Mouse (Mus musculus) hindbrain, embryonic 15.5 days (tissue): ENCODE results near the gene 9330161L09Rik. TPM values are rescaled to one million over a fixed set of nuclear protein-coding genes. Genes with fewer than 3 reads are reported as not detected.

Experiments
- ATAC-seq: fragments of 200-750 bp; cut with Nextera tagmentation; 2 replicates; pipeline ENCODE4 v1.8.0; 2017; ENCODE audit warnings: low read depth, moderate number of reproducible peaks, moderate TSS enrichment; ENCODE audit not compliant: low FRiP score
- H3K27ac ChIP-seq: fragments of 300-500 bp; sonication (generic); replicated peaks from 2 replicates; pipeline ENCODE4 v1.5.1; 2015; ENCODE audit warnings: mild to moderate bottlenecking, inconsistent platforms
- H3K27me3 ChIP-seq: fragments of 300-500 bp; sonication (generic); 2 replicates; pipeline ENCODE4 v1.6.1; 2015; ENCODE audit warnings: control low read depth, inconsistent platforms
- H3K36me3 ChIP-seq: fragments of 300-500 bp; sonication (generic); 2 replicates; pipeline ENCODE4 v1.6.1; 2015; ENCODE audit warnings: control low read depth, inconsistent platforms
- H3K4me1 ChIP-seq: fragments of 300-500 bp; sonication (generic); replicated peaks from 2 replicates; pipeline ENCODE4 v1.6.1; 2015; ENCODE audit warnings: control low read depth, inconsistent platforms
- H3K4me2 ChIP-seq: fragments of 300-500 bp; sonication (generic); 2 replicates; pipeline ENCODE4 v1.6.1; 2015; ENCODE audit warnings: moderate library complexity, mild to moderate bottlenecking, inconsistent platforms
- H3K4me3 ChIP-seq: fragments of 300-500 bp; sonication (generic); 2 replicates; pipeline ENCODE4 v1.5.1; 2015; ENCODE audit warnings: mild to moderate bottlenecking, inconsistent platforms
- H3K9ac ChIP-seq: fragments of 300-500 bp; sonication (generic); 2 replicates; pipeline ENCODE4 v1.6.1; 2015; ENCODE audit warnings: inconsistent platforms
- H3K9me3 ChIP-seq: fragments of 300-500 bp; sonication (generic); 2 replicates; pipeline ENCODE4 v1.6.1; 2016; ENCODE audit warnings: control low read depth, inconsistent platforms
- WGBS: fragments of 180-500 bp; shearing (Covaris S2); methylation state at CpG from one replicate; pipeline ENCODE4 v1.1.7; 2015; 5-methylcytosine and 5-hydroxymethylcytosine counted together
- polyA plus RNA-seq: library from polyadenylated mRNA; unstranded; fragments of >200 nt; fragmentation: Nextera tagmentation; extraction: Ambion mirVana; gene quantifications from 2 replicates; pipeline ENCODE4 v1.2.1, GENCODE M21; 2015

Gene 9330161L09Rik
- polyA plus RNA-seq, 1 experiment from 2014 or later, result 1.3 TPM

DNA sequence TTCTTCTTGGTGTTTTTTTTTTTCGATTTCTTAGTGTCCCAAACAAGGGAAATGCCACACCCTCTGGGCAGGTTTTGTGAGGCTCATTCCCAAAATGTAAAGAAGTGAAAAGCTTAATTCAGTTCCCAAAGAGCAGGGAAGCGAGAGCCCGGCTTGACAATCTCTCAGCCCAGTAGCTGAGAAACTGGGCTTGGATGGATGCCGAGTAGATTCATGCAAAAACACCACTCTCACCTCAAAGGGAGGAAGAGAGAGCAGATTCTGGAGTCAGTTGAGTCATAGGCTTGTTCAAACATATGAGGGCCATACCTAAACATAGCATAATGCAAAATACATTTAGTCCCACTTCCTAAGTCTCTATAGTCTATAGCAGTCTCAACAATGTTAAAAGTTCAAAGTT lies 27.4 kb downstream of the 9330161L09Rik start:
- H3K27ac ChIP-seq, result no peak overlapping the region
- H3K4me3 ChIP-seq, result no peak overlapping the region
- no peaks in the 10 kb centered on the region for H3K4me1 ChIP-seq
- no peak for ATAC-seq
- H3K9ac ChIP-seq, result no peak overlapping the region
- no peak overlapping the region for H3K4me2 ChIP-seq
- no peaks in the 10 kb centered on the region for H3K27me3 ChIP-seq
- WGBS, result 84% methylated on average over 4 of the region's 4 CpGs
- H3K36me3 ChIP-seq, result no peaks in the 10 kb centered on the region
- H3K9me3 ChIP-seq, result no peaks in the 10 kb centered on the region

DNA sequence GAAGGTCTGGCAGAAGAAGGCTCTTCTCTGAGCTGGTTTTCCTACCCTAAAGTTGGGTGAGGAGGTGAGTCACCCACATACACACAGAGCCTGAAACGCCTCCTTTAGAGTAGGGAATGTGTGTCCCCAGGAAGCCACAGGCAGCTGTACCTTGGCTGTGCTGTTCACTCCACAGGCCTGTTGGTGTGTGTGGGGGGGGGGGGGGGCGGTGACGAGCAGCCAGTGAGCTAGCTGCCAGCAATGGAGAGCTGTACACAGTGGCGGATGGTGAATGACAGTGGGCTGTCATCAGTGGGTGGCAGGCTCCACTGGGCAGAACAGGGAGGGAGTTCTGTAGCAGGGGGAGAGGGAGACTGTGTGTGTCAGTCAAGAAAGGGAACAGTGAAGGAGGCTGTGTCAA lies 30.8 kb downstream of the 9330161L09Rik start:
- Histone ChIP-seq H3K27me3 (no peaks in the 10 kb centered on the region), H3K36me3 (no peaks in the 10 kb centered on the region), H3K9ac (no peak overlapping the region), H3K4me2 (no peak overlapping the region), H3K4me1 (no peaks in the 10 kb centered on the region), H3K27ac (no peak overlapping the region), H3K9me3 (no peaks in the 10 kb centered on the region), H3K4me3 (no peak overlapping the region)
- whole genome bisulfite sequencing, result 60% methylated on average over 4 of the region's 4 CpGs
- no peak for ATAC-seq

DNA sequence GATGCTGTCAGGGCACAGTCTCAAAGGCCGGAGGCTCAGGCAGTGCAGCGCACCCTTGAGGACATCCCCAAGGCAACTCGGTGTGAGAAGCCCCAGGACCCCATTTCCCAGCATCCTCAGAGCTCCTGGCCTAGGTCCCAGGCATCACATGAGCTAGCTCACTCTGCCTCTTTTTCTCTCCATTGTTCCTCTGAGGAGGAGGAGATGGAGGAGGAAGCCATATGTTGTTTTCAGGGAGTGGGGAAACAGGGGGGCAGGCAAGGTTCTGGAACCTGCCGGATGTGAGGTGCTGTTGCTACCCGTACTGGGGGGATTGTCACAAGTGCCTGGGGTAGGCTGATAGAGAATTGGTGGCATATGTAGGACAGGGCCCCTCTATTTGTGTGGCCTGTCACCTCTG lies 31.5 kb downstream of the 9330161L09Rik start:
- H3K4me1 ChIP-seq, result no peaks in the 10 kb centered on the region
- H3K27ac ChIP-seq, result no peak overlapping the region
- H3K27me3 ChIP-seq, result no peaks in the 10 kb centered on the region
- H3K36me3 ChIP-seq, result no peaks in the 10 kb centered on the region
- no peak overlapping the region for H3K4me3 ChIP-seq
- no peak overlapping the region for H3K4me2 ChIP-seq
- ATAC-seq, result 0 out of 2 replicates have a peak, but pooled peaks have one; percentile 52
- 63% methylated on average over 5 of the region's 5 CpGs for WGBS
- no peak overlapping the region for H3K9ac ChIP-seq
- H3K9me3 ChIP-seq, result no peaks in the 10 kb centered on the region

DNA sequence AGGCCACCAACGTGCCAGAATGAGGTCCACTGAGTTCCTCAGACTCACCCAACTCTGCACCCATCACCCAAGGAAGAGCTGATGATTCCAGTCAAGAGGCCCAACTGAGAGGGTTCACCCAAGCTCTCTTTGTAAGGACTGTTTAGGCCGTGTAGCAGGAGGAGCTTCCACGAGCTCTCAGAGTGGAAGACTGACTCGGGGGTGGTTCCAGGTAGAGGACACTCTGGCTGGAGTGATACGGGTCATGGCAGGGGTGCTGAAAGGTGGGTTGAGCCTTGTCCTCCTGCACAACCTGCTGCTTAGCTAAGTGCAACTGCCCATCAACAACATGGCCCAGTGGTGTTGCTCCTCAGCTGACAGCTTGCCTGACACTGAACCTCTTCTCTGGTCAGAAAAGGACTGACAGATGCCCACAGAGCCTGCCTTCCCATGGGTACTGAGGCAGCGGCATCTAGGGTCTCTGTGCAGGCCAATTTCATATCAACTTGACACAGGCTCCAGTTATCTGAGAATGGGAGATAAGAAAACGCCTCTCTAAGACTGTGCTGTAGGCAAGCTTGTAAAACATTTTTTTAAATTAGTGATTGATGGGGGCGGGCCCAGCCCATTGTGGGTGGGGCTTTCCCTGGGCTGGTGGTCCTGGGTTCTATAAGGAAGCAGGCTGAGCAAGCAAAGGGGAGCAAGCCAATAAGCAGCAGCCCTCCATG lies 33.9 kb downstream of the 9330161L09Rik start:
- no peaks in the 10 kb centered on the region for H3K9me3 ChIP-seq
- no peak overlapping the region for H3K4me2 ChIP-seq
- no peak overlapping the region for H3K27ac ChIP-seq
- WGBS, result 83% methylated on average over 8 of the region's 8 CpGs
- H3K36me3 ChIP-seq, result no peaks in the 10 kb centered on the region
- no peak for ATAC-seq
- H3K27me3 ChIP-seq, result no peaks in the 10 kb centered on the region
- no peak overlapping the region for H3K9ac ChIP-seq
- H3K4me1 ChIP-seq, result no peaks in the 10 kb centered on the region
- H3K4me3 ChIP-seq, result no peak overlapping the region

DNA sequence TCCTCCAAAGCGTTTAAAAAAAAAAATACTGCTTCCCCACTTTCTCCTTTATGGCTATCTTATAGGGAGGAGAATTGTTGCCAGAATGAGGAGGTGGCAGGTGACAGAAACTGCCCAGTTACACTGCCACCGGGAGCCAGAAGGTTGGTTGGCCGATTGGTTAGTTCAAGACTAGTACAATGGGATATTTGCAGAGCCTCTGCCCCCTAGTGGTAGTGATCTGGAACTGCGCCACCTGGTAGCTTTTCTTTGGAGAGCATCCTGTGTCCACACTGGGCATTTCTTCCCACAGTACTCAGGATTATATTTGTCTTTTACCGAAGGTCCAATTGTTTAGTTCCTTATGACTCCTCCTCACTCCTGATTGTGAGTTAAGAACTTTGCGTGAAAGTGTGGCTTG lies 35.9 kb downstream of the 9330161L09Rik start:
- Histone ChIP-seq H3K36me3 (no peaks in the 10 kb centered on the region), H3K9ac (no peak overlapping the region), H3K4me2 (no peak overlapping the region), H3K27ac (no peak overlapping the region), H3K4me1 (0 out of 2 replicates have a peak, but pooled peaks cover 3% of the 10 kb centered on the region), H3K9me3 (no peaks in the 10 kb centered on the region), H3K27me3 (no peaks in the 10 kb centered on the region), H3K4me3 (no peak overlapping the region)
- no peak for ATAC-seq
- 34% methylated on average over 6 of the region's 6 CpGs for WGBS

DNA sequence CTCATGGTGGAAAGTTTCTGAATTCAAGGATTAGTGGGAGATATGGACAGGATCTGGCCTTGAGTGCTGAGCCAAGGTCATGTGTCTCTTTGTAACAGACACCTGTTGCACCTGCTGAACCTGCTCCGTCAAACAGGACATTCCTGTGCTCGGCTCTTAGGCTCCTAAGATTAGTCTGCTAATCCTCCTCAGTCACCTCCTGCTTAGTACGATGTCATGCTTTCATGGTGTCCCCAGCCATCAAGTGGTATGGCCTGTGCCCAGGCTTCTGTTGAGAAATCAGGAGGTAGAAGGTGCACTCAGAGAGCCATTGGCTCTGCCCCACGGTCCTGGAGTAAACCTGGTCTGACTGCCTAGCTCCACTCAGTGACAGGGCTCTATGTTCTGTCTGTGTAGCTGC lies 36.8 kb downstream of the 9330161L09Rik start:
- Histone ChIP-seq H3K27me3 (no peaks in the 10 kb centered on the region), H3K4me1 (0 out of 2 replicates have a peak, but pooled peaks cover 3% of the 10 kb centered on the region), H3K36me3 (no peaks in the 10 kb centered on the region), H3K9ac (no peak overlapping the region), H3K27ac (no peak overlapping the region), H3K4me2 (no peak overlapping the region), H3K9me3 (no peaks in the 10 kb centered on the region), H3K4me3 (no peak overlapping the region)
- ATAC-seq, result no peak
- WGBS, result 81% methylated on average over 4 of the region's 4 CpGs

DNA sequence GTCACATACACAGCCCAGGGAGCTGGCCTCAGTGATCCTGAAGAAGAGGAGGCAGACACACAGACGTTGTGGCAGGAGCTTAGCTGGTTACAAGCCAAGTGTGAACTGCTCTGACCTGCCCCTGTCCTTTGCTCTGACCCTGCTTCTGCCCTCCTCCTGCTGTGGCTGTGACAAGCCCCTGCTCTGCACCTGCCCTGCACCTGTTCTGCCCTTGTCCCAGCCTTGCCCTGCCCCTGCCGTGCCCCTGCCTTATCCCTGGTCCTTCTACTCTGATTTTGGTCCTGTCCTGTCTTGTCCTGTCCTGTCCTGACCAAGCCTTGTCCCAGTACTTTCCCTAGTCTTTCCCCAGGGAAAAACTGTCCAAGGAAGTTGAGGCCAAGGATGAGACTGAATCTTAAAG lies 38.8 kb downstream of the 9330161L09Rik start:
- no peak overlapping the region for H3K27ac ChIP-seq
- ATAC-seq, result no peak
- H3K4me1 ChIP-seq, result 0 out of 2 replicates have a peak, but pooled peaks cover 3% of the 10 kb centered on the region
- 59% methylated on average over 2 of the region's 2 CpGs for WGBS
- H3K27me3 ChIP-seq, result no peaks in the 10 kb centered on the region
- H3K36me3 ChIP-seq, result no peaks in the 10 kb centered on the region
- H3K9me3 ChIP-seq, result no peaks in the 10 kb centered on the region
- no peak overlapping the region for H3K9ac ChIP-seq
- no peak overlapping the region for H3K4me2 ChIP-seq
- no peak overlapping the region for H3K4me3 ChIP-seq

DNA sequence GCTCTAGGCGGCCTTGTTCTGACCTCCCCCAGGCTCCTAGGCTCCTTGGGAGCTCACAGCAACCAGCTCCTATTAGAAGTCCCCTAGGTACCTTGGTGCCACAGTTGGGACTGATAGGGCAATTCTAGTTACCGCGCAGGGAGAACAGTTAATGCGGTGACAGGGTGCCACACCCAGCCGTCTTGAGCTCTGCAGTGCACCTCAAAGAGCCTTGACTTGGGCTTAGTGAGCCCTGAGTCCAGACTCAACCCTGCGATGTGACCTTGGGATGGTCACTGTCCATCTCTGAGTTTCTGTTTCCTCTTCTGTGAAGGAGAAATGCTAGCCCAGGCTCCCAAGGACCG lies 39.3 kb downstream of the 9330161L09Rik start:
- no peaks in the 10 kb centered on the region for H3K36me3 ChIP-seq
- H3K4me2 ChIP-seq, result 0 out of 2 replicates have a peak overlapping the region, but pooled peaks have one; percentile 30
- ATAC-seq, result no peak; the same call in 1 of the 2 replicates
- no peak overlapping the region for H3K4me3 ChIP-seq
- no peaks in the 10 kb centered on the region for H3K27me3 ChIP-seq
- 84% methylated on average over 7 of the region's 7 CpGs for WGBS
- H3K4me1 ChIP-seq, result 0 out of 2 replicates have a peak, but pooled peaks cover 3% of the 10 kb centered on the region
- no peaks in the 10 kb centered on the region for H3K9me3 ChIP-seq
- H3K27ac ChIP-seq, result no peak overlapping the region
- no peak overlapping the region for H3K9ac ChIP-seq

DNA sequence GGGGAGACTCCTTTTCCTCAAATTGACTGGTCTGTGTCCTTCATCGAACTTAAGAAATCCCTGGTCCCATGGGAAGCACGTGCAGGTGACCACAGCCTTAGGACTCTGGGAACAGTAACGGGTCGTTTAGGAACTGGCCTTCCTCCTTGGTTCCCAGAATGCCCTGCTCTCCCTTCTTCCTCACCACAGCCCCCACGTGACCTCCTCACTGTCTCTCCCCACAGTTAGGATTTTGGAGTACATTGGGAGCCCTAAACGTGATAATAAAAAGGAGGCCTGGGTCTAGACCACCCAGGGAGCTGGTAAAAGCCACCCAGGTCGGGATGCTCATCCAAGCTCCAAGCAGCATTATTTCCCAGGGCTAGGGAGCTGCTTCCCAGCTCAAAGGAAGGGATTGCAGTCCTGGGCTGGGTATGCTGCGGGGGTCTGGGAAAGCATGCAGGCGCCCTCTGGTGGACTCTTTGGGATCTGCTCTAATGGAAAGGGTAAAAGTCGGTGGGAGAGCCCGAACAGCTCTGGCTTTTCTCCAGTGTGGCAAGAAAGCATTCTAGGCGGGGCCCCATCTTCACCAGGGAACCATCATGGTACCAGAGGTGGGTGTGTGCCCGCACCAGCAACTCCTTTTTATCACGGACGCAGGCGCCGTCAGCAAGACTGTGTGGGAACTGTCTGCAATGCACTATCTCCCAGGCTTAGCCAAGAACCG lies 39.8 kb downstream of the 9330161L09Rik start:
- WGBS, result 19% methylated on average over 18 of the region's 18 CpGs

DNA sequence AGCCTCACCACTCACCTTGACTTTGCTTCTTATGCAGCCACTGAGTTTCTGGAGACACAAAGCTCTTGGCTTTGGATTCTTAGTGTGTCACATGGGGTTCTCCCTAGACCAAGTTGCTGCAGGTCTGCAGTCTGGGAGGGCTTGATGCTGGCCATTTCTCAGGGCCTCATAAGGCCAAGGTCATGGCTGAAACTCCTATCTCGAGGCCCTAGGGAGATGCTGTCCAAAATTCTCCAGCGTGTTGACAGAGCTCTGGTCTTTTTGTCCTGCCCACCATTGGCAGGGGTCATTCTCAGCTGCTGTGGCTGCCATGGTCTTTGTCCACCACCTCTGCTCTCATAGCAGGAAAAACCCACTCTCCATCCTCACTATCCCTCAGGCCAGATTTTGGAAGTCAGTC lies 40.4 kb downstream of the 9330161L09Rik start:
- no peak for ATAC-seq
- Histone ChIP-seq H3K4me2 (no peak overlapping the region), H3K9me3 (no peaks in the 10 kb centered on the region), H3K27me3 (no peaks in the 10 kb centered on the region), H3K36me3 (no peaks in the 10 kb centered on the region), H3K4me3 (no peak overlapping the region), H3K9ac (no peak overlapping the region), H3K4me1 (0 out of 2 replicates have a peak, but pooled peaks cover 3% of the 10 kb centered on the region), H3K27ac (no peak overlapping the region)
- WGBS, result 68% methylated on average over 2 of the region's 2 CpGs

More for the DNA sequence above, 39.8 kb downstream of the 9330161L09Rik start:
- Histone ChIP-seq H3K36me3 (no peaks in the 10 kb centered on the region), H3K9me3 (no peaks in the 10 kb centered on the region), H3K9ac (no peak overlapping the region), H3K4me2 (peak overlapping the region; percentile 30; the same call in 1 of the 2 replicates), H3K4me1 (0 out of 2 replicates have a peak, but pooled peaks cover 3% of the 10 kb centered on the region), H3K27ac (no peak overlapping the region), H3K4me3 (no peak overlapping the region), H3K27me3 (no peaks in the 10 kb centered on the region)
- ATAC-seq, result peak; percentile 81

DNA sequence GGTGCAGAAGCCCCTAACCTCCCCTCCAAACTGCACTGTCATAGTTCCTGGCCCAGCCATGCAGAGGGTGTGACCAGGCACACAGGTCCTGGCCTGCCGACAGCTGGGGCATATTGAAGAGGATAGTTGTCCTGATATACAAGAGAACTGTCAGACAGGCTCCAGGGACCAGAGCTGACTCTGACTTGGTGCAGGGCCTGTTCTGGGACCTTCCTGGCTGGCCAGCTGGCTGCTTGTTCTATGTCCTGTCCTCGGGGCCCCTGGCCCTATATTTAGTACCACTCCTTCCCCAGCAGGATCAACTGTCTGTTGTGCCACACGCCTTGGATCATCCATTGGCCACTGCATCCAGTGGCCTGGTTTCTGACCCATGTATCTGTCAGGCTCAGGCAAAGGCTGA lies 45.3 kb downstream of the 9330161L09Rik start:
- WGBS, result 88% methylated on average over 3 of the region's 3 CpGs
- Histone ChIP-seq H3K9me3 (no peaks in the 10 kb centered on the region), H3K27ac (no peak overlapping the region), H3K36me3 (no peaks in the 10 kb centered on the region), H3K4me3 (no peak overlapping the region), H3K4me2 (no peak overlapping the region), H3K27me3 (no peaks in the 10 kb centered on the region), H3K4me1 (no peaks in the 10 kb centered on the region), H3K9ac (no peak overlapping the region)
- no peak for ATAC-seq

DNA sequence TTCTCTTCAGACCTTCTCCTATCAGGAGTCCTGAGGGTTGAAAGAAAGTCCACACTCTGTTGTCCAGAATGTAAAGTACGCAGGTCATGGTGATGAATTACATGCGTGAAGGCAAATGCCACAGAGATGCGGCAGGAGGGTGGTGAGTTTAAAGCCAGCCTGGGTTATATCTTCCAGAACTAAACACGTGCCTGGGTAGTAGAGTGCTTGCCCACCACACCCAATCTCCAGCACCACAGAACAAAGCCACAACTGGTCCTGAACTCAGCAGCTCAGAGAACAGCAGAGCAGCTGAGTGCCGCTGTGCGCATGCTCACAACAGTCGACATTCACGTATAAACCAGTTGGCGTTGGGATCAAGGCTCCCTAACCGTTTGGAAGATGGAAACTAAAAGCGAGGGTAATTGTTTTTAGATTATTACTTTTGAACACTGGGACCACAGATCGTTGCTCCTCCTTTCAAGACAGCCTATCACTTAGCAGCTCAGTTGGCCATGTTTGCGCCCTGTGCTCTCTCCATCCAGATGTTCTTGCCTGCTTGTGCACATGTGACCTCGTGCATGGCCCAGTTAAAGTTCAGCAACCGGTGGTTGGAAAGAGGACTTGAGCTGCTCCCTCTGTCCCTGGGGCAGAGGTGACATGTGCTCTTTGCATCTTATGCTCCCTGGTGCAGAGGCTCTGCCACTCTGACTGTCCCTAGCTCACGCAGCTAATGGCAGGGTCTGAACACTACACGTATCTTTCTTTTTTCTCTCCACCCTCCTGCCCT lies 45.9 kb downstream of the 9330161L09Rik start:
- 89% methylated on average over 17 of the region's 17 CpGs for WGBS
- H3K27ac ChIP-seq, result no peak overlapping the region
- H3K4me1 ChIP-seq, result no peaks in the 10 kb centered on the region
- no peak overlapping the region for H3K4me3 ChIP-seq
- H3K9me3 ChIP-seq, result no peaks in the 10 kb centered on the region
- no peak for ATAC-seq
- no peak overlapping the region for H3K4me2 ChIP-seq
- H3K9ac ChIP-seq, result no peak overlapping the region
- H3K36me3 ChIP-seq, result no peaks in the 10 kb centered on the region
- H3K27me3 ChIP-seq, result no peaks in the 10 kb centered on the region
